Mouse (Mus musculus): ENCODE results near the gene Nup98. TPM values are rescaled to one million over a fixed set of nuclear protein-coding genes. Genes with fewer than 3 reads are reported as not detected.

Nup98 gene
- 5.9 and 6.5 TPM in 2 replicates for polyA plus RNA-seq (2012; rRNA removed)

GRCm38 (mm10) chr7:102209756-102210721, at the start of gene Nup98, which contains the start of gene Pgap2:
Gene Nup98, minus strand, starts transcription at chr7:102210176.
Gene Pgap2, plus strand, starts transcription at chr7:102210208.

GRCm38 (mm10) chr7:102255954-102256353, 46.0 kb upstream of the Nup98 start, which contains the start of gene Rhog:
Gene Rhog, minus strand, starts transcription at chr7:102256054.

GRCm38 (mm10) chr7:102116579-102117331, 93.2 kb downstream of the Nup98 start, which contains the start of gene Chrna10:
Gene Chrna10, minus strand, starts transcription at chr7:102116828.

GRCm38 (mm10) chr7:102109171-102109570, 100.8 kb downstream of the Nup98 start, which contains the start of gene Art5:
Gene Art5, minus strand, starts transcription at chr7:102109489.

GRCm38 (mm10) chr7:102101487-102101886, 108.5 kb downstream of the Nup98 start, which contains the start of gene Art1:
Gene Art1, plus strand, starts transcription at chr7:102101743.

GRCm38 (mm10) chr7:102082816-102083215, 127.2 kb downstream of the Nup98 start, which contains the start of gene Trpc2:
Gene Trpc2, plus strand, starts transcription at chr7:102083116.

Other genes with a start within 250 kb of the Nup98 start
- 31.9 and 35.6 TPM in 2 replicates for gene Il18bp, start 191.5 kb downstream of the Nup98 start, polyA plus RNA-seq (2012; rRNA removed)
- 17.7 and 20.7 TPM in 2 replicates for gene Rnf121, start 144.7 kb downstream of the Nup98 start, polyA plus RNA-seq (2012; rRNA removed)
- gene Xndc1, start 144.7 kb downstream of the Nup98 start, polyA plus RNA-seq (2012; rRNA removed): 8.8 and 12.2 TPM in 2 replicates
- 1.00 and 1.0 TPM in 2 replicates for gene Xntrpc, start 144.5 kb downstream of the Nup98 start, polyA plus RNA-seq (2012; rRNA removed)
- gene Trpc2, start 127.1 kb downstream of the Nup98 start, polyA plus RNA-seq (2012; rRNA removed): 0.10 TPM in 1 of 2 replicates, not detected in the other
- 0.02 and 0.07 TPM in 2 replicates for gene Art1, start 108.4 kb downstream of the Nup98 start, polyA plus RNA-seq (2012; rRNA removed)
- 0.02 and 0.10 TPM in 2 replicates for gene Art5, start 100.7 kb downstream of the Nup98 start, polyA plus RNA-seq (2012; rRNA removed)
- 0.01 TPM in 1 of 2 replicates, not detected in the other for gene Chrna10, start 93.3 kb downstream of the Nup98 start, polyA plus RNA-seq (2012; rRNA removed)
- gene Pgap2, start within 50 bp of the Nup98 start, polyA plus RNA-seq (2012; rRNA removed): 19.6 and 20.5 TPM in 2 replicates
- gene Rhog, start 45.9 kb upstream of the Nup98 start, polyA plus RNA-seq (2012; rRNA removed): 30.6 and 31.5 TPM in 2 replicates
- gene Stim1, start 57.6 kb upstream of the Nup98 start, polyA plus RNA-seq (2012; rRNA removed): 10.8 and 12.6 TPM in 2 replicates
- gene Rrm1, start 231.5 kb upstream of the Nup98 start, polyA plus RNA-seq (2012; rRNA removed): 46.4 and 47.7 TPM in 2 replicates